Mouse (Mus musculus) c-Kit-positive CD71-positive TER-119-negative erythroid progenitor cells, embryonic 14.5 days (primary cell): ENCODE data around the gene Tnfrsf22.

Source experiments
- DNase-seq: peaks from one replicate; pipeline ENCODE4 v3.0.0-alpha.2; 2013; ENCODE audit warnings: low read depth

Gene Tnfrsf22

GRCm38 (mm10) chr7:143631503-143631902 is 18.0 kb downstream of the Tnfrsf22 start:
- DNase-seq = no peak

GRCm38 (mm10) chr7:143629501-143629900 is 20.0 kb downstream of the Tnfrsf22 start:
- no peak for DNase-seq

GRCm38 (mm10) chr7:143628540-143628939 is 20.9 kb downstream of the Tnfrsf22 start, which contains the start of gene Tnfrsf26:
Gene Tnfrsf26, minus strand, starts transcription at chr7:143628722.
- DNase-seq = no peak

- no peak for DNase-seq
Measured at GRCm38 (mm10) chr7:143627555-143628286, 21.7 kb downstream of the Tnfrsf22 start.

GRCm38 (mm10) chr7:143626178-143626577 is 23.3 kb downstream of the Tnfrsf22 start:
- no peak for DNase-seq

- DNase-seq = no peak
Measured at GRCm38 (mm10) chr7:143625151-143625550, 24.3 kb downstream of the Tnfrsf22 start.

- no peak for DNase-seq
Measured at GRCm38 (mm10) chr7:143624561-143624960, 24.9 kb downstream of the Tnfrsf22 start.

- no peak for DNase-seq
Measured at GRCm38 (mm10) chr7:143620951-143621350, 28.5 kb downstream of the Tnfrsf22 start.

- no peak for DNase-seq
Measured at GRCm38 (mm10) chr7:143614404-143615135, 34.9 kb downstream of the Tnfrsf22 start.

GRCm38 (mm10) chr7:143612215-143612614 is 37.2 kb downstream of the Tnfrsf22 start:
- DNase-seq = no peak

- no peak for DNase-seq
Measured at GRCm38 (mm10) chr7:143605321-143605720, 44.1 kb downstream of the Tnfrsf22 start.

- DNase-seq = no peak
Measured at GRCm38 (mm10) chr7:143604889-143605288, 44.6 kb downstream of the Tnfrsf22 start.

GRCm38 (mm10) chr7:143601705-143602104 is 47.8 kb downstream of the Tnfrsf22 start:
- no peak for DNase-seq

GRCm38 (mm10) chr7:143600231-143600740 is 49.2 kb downstream of the Tnfrsf22 start:
- DNase-seq = no peak

GRCm38 (mm10) chr7:143599428-143600230 is 49.8 kb downstream of the Tnfrsf22 start, which contains the start of gene Cars:
Gene Cars, minus strand, starts transcription at chr7:143600090.
- peak; percentile 95 for DNase-seq

GRCm38 (mm10) chr7:143594865-143595264 is 54.6 kb downstream of the Tnfrsf22 start:
- no peak for DNase-seq

- no peak for DNase-seq
Measured at GRCm38 (mm10) chr7:143592255-143592654, 57.2 kb downstream of the Tnfrsf22 start.

- no peak for DNase-seq
Measured at GRCm38 (mm10) chr7:143588006-143588405, 61.5 kb downstream of the Tnfrsf22 start.

- no peak for DNase-seq
Measured at GRCm38 (mm10) chr7:143587586-143587985, 61.9 kb downstream of the Tnfrsf22 start.
